Mouse (Mus musculus) skeletal muscle tissue, postnatal 0 days (tissue): Measurements from ENCODE around the gene Evl. TPM values are rescaled to one million over a fixed set of nuclear protein-coding genes. Genes with fewer than 3 reads are reported as not detected.

Experiments used
- microRNA counts: library from miRNA; unstranded; fragments of <30 nt; microRNA quantifications from one replicate; lab custom pipeline; 2015
- microRNA-seq, 2 experiments: library from miRNA; unstranded; fragments of <30 nt; microRNA quantifications; one replicate each; pipeline ENCODE4; 2016
- polyA plus RNA-seq: library from polyadenylated mRNA; unstranded; fragments of >200 nt; fragmentation: Nextera tagmentation; extraction: Ambion mirVana; gene quantifications from 2 replicates; pipeline ENCODE4 v1.2.1, GENCODE M21; 2015

Evl gene
- 17.8 and 21.1 TPM in 2 replicates for polyA plus RNA-seq

GRCm38 (mm10) chr12:108554120-108554841 is at the start of gene Evl:
TSS of gene Evl (plus strand) at chr12:108554720.

GRCm38 (mm10) chr12:108702185-108702584 is 147.7 kb downstream of the Evl start, which contains the start of gene Degs2:
TSS of gene Degs2 (minus strand) at chr12:108702315.

MicroRNAs within 50 kb of the gene (microRNA counts, 519-probe panel; counts per million panel counts)
- microRNA mmu-miR-342-3p (lab: Ali Mortazavi, UCI): 4,623 counts per million, percentile 84 among the panel's probes with 10 or more counts
- 296 counts per million, percentile 58 among the panel's probes with 10 or more counts for microRNA mmu-miR-342-5p (lab: Ali Mortazavi, UCI)

Small RNA genes lying within 50 kb of the gene (microRNA-seq; reads per million reads assigned to microRNA genes)
- gene Gm23872 (0 reads per million in 2 experiments), gene Mir342 (580 to 1,124 reads per million in 2 experiments)

Other genes with a start within 250 kb of the Evl start
- gene Hhipl1, start 248.4 kb upstream of the Evl start, polyA plus RNA-seq: 0.31 and 0.60 TPM in 2 replicates
- 2.1 and 2.5 TPM in 2 replicates for gene Cyp46a1, start 220.3 kb upstream of the Evl start, polyA plus RNA-seq
- gene Eml1, start 183.8 kb upstream of the Evl start, polyA plus RNA-seq: 57.6 and 59.8 TPM in 2 replicates
- 0.60 TPM in 1 of 2 replicates, not detected in the other for gene Degs2, start 147.6 kb downstream of the Evl start, polyA plus RNA-seq
- 6.8 and 7.6 TPM in 2 replicates for gene Yy1, start 238.3 kb downstream of the Evl start, polyA plus RNA-seq